Mouse (Mus musculus) brown adipose tissue, adult 24 weeks (tissue): Measurements from ENCODE around the gene Urm1. TPM values are rescaled to one million over a fixed set of nuclear protein-coding genes. Genes with fewer than 3 reads are reported as not detected.

Experiments
- H3K27ac ChIP-seq: fragments of 200-500 bp; replicated peaks from 2 replicates; pipeline ENCODE4 v1.5.1; 2012; ENCODE audit warnings: low read depth, mild to moderate bottlenecking, low read length
- H3K4me1 ChIP-seq: fragments of 200-500 bp; 2 replicates; pipeline ENCODE4 v1.6.1; 2012; ENCODE audit warnings: low read length, mixed read lengths; ENCODE audit not compliant: control insufficient read depth, insufficient read depth, insufficient read length
- H3K4me3 ChIP-seq: fragments of 200-500 bp; 2 replicates; pipeline ENCODE4 v1.5.1; 2012; ENCODE audit warnings: low read depth, mild to moderate bottlenecking, low read length, moderate library complexity; ENCODE audit not compliant: insufficient read depth
- polyA plus RNA-seq: library from polyadenylated mRNA; stranded (reverse); fragments of >200 nt; gene quantifications from 2 replicates; pipeline ENCODE4 v1.2.4, GENCODE M21; 2012; ENCODE audit not compliant: missing spikeins, insufficient read depth, insufficient read length

Urm1 gene
- polyA plus RNA-seq, 1 experiment, result 15.8 TPM

DNA sequence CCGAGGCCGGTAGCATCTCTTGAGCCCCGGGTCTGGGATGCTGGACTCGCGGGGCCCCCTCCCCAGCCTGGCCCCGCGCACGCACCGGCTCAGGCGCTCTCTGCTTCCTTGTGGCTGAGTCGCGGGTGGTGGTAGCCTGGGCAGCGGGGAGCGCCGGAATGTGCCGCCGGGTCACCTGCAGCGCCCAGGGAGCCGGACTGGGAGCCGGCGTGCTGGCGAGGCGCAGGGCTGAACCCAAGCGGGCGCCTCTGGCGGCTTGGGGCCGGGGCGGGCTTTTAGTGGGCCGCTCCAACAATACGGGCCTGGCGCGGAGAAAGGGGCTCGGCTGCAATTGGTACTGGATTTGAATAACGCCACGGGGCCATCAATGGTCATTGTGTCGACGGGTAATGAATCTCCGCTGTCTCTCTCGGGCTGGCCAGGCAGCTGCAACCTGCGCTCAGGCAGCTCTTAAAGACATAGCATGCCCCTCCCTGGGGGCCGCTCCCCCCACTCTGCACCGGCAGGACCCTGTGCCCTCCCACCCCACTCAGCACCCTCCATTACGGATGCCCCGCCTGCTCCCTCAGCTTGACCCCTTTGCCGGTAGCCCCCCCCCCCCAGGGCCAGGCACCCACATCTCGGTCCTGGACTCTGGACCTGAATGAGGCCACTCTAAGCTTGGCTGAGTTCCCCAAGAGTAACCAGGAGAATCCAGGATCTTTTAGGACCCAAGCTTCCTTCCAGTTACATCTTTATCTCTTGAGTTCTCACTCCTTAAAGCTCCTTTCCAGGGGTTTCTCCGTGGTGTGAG lies 26.4 kb downstream of the Urm1 start:
- H3K4me3 ChIP-seq, result no peak overlapping the region

DNA sequence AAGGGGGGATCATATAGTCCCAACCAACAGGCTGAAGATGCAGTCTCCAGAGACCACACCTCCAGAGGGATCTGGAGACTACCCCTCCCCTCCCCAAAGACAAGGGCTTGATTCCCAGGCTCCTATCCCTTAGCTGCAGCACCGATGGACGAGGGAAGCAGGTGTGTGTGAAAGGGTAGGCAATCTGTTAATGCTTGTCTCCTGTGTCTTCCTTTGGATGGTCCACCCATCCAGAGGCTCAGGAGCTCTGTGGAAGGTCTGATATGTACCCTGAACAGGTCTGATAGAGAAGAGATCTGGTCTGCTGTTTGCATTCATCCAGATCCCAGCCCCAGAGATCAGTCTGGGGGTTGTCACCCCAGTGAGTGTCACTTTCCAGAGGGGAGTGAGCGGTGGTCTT lies 27.0 kb downstream of the Urm1 start:
- Histone ChIP-seq H3K4me1 (no peaks in the 10 kb centered on the region), H3K27ac (no peak overlapping the region)

More for the DNA sequence above, 26.4 kb downstream of the Urm1 start:
- no peaks in the 10 kb centered on the region for H3K4me1 ChIP-seq
- no peak overlapping the region for H3K27ac ChIP-seq

DNA sequence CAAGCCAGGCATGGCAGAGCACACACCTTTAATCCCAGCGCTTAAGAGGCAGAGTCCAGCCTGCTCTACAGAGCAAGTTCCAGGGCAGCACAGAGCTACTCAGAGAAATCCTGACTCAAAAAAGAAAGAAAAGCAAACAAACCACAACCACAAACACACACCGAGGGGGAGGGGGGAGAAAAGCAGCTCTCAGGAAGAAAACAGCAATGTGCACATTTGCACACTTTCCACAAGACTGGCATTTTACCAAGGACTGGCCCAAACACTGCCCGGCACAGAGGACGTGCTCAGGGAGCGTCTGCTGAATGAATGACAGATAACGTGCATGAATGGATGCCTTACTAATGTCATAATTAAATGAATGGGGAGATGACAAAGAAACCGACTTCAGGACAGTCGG lies 29.2 kb downstream of the Urm1 start:
- no peak overlapping the region for H3K27ac ChIP-seq
- no peak overlapping the region for H3K4me3 ChIP-seq
- H3K4me1 ChIP-seq, result no peaks in the 10 kb centered on the region

More for the DNA sequence above, 27.0 kb downstream of the Urm1 start:
- H3K4me3 ChIP-seq, result no peak overlapping the region

DNA sequence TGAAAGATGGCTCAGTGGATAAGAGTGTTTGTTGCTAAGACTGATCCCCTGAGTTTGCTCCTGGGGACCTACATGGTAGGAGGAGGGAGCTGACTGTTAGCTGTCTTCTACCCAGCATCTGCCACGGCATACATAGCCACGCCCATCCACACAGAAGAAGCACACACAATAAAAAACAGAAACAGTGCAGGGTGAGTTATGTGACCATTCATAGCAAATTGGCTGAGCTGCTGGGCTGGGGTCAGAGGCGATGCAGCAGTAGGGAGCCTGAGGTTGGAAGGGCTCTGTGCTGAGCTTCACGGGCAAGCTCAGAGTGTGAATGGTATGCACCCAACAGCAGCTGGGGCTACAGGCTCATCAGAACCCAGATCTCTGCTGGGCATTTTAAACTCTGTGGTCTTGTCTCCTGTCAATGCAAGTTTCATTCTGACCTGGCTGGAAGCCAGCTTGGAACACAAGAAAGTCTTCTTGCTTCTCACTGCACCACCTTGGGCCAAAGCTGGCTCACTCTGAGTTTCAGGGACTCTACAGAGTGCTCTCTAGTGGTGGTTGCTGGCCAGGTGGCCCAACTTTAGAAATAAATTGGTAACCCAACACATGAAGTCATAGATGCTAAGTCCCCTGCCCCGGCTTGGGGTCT lies 30.1 kb downstream of the Urm1 start:
- H3K27ac ChIP-seq, result no peak overlapping the region
- H3K4me3 ChIP-seq, result no peak overlapping the region
- no peaks in the 10 kb centered on the region for H3K4me1 ChIP-seq

DNA sequence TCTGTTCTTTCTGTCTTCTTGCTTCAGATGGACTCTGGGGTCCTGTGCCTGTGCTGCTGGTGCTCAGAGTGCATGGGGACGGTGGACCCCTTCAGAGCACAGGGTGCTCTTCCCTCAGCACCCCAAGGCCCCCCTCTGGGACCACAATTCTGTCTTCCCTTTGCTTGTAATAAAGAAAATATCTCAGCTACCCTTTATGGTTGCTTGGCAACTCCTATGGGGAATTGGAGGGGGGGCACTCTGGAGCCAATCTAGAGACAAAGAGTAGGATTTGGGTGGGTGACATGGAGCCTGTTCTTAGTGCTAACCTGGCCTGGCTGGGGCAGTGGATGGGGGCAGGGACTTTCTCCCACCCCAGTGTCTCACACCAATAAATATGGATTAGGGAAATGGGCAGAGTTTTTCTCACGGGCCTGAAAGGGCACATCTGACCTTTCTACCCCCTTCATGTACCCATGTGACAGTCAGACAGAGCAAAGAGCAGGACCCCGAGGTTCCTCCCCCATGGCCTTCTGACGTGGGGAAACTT lies 33.1 kb downstream of the Urm1 start:
- Histone ChIP-seq H3K27ac (no peak overlapping the region), H3K4me1 (no peaks in the 10 kb centered on the region), H3K4me3 (no peak overlapping the region)

DNA sequence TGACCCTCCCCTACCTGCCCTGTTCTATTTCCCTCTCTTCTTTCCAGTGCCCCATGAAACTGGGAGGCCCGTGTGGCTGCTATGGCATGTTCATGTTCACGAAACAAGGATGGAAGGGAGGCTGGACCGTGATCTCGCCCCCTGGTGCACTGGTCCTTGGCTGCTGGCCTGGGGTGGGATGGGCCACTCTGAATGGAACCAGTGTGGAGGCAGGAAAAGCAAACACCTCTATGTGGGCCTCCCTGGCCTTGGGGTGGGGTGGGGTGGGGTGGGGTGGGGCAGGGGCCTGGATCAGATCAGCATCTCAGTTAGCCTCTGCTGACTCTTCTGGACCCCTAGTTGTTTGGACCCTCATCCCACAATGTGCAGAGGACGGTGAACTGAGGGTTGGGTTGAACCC lies 33.9 kb downstream of the Urm1 start:
- Histone ChIP-seq H3K27ac (no peak overlapping the region), H3K4me3 (no peak overlapping the region), H3K4me1 (no peaks in the 10 kb centered on the region)

DNA sequence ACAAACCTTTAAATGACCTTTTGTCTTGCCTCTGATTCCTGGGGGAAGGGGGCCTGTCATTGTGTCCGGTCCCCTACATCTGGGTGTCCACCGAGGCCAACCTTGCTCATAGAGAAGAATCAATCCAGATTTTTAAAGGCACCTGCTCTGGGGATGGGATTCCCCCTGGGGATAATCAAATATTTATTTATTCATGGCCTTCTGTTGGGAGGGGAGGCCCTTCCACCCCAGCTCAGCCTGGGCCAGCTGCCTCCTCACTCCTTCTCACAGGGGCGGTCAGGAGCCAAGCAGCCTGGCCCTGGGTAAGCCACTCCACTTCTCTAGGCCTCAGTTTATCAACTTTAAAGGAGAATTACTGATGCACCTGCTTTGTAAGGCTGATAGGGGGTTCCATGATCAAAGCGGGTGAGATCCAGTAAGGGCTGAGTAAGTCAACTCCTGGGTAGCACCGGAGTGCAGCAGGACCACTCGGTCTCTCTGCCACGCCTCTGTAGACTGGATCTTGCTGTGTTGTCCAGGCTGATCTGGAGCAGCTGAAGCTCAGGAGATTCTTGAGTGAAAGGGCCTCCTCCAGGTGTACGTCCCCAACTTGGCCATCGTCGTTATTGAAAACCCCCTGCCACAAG lies 35.8 kb downstream of the Urm1 start:
- H3K27ac ChIP-seq, result no peak overlapping the region
- H3K4me1 ChIP-seq, result no peaks in the 10 kb centered on the region
- no peak overlapping the region for H3K4me3 ChIP-seq

DNA sequence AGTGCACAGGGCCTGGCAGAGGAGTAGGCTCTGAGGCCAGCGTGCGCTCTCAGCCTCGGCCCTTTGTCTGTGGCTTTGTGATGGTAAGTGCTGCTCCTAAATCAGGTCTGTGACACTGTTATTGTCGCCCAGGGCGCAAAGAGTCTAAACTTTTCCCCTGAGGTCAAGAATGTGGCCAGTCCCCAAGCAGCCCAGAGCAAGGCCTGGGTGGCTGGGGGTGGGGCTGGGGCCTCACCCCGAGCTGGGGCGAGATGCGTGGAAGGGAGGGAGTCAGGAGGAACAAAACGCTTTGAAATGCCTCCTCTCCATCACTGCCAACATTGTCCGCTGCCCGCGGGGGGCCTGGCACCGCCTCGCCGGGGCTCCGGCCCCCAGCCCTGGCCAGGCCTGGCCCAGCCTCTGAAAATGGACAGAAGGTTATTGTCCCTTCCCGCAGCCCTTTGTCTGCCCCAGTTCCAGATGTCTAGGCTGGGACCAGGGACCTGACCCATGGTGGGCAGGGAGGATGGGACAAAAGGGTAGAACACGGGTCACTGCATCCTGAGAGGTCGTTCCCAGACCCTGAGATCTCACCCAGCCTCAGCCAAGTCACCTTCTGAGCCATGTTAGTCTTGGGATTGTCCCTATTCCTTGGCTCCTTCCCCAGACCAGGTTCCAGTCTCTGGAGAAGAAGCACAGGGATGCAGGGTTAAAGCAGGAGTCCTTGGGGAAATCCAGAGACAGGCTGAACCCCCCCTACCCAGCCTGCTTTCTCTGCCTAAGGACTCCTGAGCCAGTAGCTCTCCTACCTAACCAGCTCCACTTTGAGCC lies 36.8 kb downstream of the Urm1 start:
- H3K4me1 ChIP-seq, result no peaks in the 10 kb centered on the region
- no peak overlapping the region for H3K4me3 ChIP-seq
- H3K27ac ChIP-seq, result no peak overlapping the region

DNA sequence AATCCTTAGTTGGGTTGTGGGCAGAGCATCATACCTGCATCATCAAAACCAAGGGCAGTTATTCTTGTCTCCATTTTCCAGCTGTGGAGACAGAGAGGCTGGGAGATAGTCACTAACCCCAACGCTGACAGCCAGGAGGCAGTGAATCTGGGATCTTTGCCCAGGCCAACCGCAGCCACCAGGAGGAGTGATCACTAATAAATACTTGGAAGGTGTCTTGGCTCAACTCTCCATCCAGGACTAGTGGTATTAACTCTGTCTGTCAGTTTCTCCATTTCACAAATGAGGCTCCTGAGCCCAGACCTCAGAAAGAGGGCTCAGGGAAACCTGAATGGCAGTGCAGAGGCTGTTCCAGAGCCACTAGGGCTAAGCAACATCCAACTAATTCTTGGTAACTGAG lies 37.5 kb downstream of the Urm1 start:
- Histone ChIP-seq H3K4me3 (no peak overlapping the region), H3K4me1 (no peaks in the 10 kb centered on the region), H3K27ac (no peak overlapping the region)

DNA sequence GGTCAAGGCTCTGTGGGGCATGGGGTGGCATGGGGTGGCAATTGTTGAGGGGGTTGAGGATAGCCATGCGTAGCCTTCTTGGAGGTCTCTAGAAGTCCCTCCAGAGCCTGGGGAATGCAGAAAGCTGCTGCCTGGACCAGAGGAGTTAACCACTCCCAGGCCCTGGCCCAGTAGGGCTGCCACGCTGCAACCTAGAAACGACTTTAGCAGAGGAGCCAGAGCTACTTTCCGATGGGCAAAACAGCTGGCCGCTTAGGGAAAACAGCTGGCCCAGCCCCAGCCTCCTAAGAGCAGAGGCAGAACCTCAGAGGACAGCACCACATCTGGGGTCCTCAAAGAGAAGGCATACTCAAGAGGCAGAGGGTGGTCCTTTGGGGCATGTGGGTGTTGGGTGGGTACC lies 38.1 kb downstream of the Urm1 start:
- no peaks in the 10 kb centered on the region for H3K4me1 ChIP-seq
- H3K27ac ChIP-seq, result no peak overlapping the region
- no peak overlapping the region for H3K4me3 ChIP-seq

DNA sequence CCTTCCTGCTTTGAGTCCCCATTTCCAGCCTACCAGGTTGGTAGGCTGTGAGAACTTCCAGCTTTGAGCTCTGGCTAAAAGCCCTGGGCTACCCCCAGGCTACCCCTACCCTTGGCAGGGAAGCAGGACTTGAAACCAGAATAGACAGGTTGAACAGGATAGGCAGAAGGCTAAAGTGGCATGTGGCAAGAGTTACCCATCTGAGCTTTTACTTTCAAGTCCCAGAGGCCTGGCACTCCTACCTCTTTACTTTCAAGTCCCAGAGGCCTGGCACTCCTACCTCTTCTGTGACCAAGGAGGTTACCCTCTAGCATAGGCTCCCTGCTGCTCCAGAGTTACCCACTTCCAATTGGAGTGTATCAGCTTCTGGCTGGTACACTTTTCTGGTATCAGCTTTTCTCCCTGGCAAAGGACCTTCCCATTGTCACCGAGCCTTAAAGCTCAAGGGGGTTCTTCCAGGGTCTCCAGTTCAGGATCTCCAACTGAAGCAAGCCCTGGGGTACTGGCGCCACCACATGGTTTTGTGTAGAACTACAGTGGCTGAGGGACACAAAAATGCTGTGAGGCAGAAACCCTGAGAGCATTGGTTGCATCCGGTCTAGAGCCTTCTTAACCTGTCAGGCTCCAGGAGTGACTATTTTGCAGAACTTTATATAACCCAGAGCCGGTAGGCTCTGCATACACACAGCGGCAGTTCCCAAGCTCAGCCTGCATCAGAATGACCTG lies 39.0 kb downstream of the Urm1 start:
- no peak overlapping the region for H3K27ac ChIP-seq

DNA sequence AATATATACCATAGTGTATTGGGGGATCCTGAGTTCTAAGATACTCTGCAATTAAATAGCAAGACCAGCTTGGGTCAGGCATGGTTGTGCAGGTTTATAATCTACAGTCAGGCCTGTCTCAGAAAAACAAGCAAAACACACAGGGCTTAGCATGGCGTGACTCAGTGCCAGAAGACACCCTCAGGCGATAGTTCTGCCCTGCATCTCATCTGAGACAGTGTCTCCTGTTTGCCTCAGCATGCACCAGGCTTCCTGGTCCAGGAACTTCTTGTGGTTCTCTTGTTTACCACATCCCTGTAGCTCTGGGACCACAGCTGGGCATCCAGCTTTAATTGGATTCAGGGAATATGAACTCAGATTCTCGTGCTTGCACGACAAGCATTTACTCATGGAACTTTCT lies 45.2 kb downstream of the Urm1 start:
- no peak overlapping the region for H3K4me3 ChIP-seq
- no peak overlapping the region for H3K27ac ChIP-seq
- H3K4me1 ChIP-seq, result no peaks in the 10 kb centered on the region

More for the DNA sequence above, 39.0 kb downstream of the Urm1 start:
- no peak overlapping the region for H3K4me3 ChIP-seq
- no peaks in the 10 kb centered on the region for H3K4me1 ChIP-seq

DNA sequence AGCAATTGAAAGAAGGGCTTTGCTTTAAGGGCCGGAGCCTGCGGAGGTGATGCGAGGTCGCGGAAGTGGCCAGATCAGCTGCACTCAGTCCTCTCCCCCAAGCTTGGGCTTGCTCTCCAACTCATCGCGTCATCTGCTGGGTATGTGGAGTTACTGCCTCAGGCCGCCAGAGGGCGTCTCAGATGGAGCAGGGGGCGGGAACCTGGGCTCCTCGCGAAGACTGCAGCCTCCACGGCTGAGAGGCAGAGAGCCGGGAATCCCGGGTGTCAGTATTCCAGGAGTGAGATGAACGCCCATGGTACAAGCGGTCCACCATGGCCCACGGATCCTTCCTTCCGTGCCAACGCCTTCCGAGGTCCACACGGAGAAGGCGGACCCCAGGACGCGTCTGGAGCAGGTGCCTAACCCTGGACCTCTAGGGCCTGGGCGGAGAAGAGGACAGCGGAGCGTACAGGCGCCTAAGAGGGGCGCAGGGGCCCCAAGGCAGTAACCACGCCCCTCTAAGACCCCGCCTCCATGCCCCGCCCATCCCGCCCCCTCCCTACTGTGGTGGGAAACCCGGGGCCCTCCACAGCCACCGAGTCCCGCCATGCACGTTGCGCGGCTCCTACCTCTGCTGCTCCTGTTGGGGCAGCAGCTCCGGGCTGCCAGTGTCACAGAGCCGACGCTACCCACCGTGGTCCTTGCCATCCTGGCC lies 49.2 kb downstream of the Urm1 start, which contains the start of gene Cercam:
Gene Cercam (plus strand): TSS at position 216 of the 697 bp plus-strand sequence.
- H3K27ac ChIP-seq, result no peak within 1 kb of the TSS
- H3K4me3 ChIP-seq, result peak within 1 kb of the TSS; percentile 67
- H3K4me1 ChIP-seq, result no peaks in the 10 kb centered on the region
